Mouse (Mus musculus) cortical plate, adult 2 months (tissue): Measurements from ENCODE around the gene Mars2.

ENCODE experiments used
- CTCF ChIP-seq: fragments of 200-500 bp; IDR thresholded peaks from 2 replicates; pipeline ENCODE4 v1.5.1; 2011; ENCODE audit warnings: mild to moderate bottlenecking, control low read depth, low read length; ENCODE audit not compliant: insufficient read depth; ENCODE audit errors: extremely low read depth
- POLR2A ChIP-seq: fragments of 200-500 bp; IDR thresholded peaks from 2 replicates; pipeline ENCODE4 v1.6.1; 2011; ENCODE audit warnings: mild to moderate bottlenecking, low read length, control low read depth; ENCODE audit not compliant: insufficient read depth; ENCODE audit errors: extremely low read depth

GRCm38 (mm10) chr1:55224111-55224510 is 12.9 kb upstream of the Mars2 start:
- TF ChIP-seq CTCF (no peak), POLR2A (no peak)
